Mouse (Mus musculus) lung, postnatal 36 days (tissue): ENCODE results near the gene S100pbp.

Experiments
- DNase-seq: peaks from one replicate; pipeline ENCODE4 v3.0.0; 2022; ENCODE audit warnings: mixed read lengths

The S100pbp gene

DNA sequence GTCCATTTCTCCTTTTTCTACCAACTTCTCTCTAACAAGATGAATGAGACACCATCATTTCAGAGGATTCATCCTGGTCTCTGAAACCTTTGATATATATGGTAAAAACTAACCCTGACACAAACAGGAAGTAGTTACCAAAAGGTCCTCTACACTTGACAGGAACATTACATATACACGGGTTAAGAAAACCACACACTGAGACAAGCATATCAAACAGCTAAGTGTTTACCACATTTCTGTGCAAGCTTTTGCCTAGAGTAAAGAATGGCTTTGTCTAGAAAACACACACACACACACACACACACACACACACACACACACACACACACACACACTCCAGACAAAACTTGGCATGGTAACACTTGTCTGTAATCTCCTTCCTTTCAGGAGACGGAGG is 43.1 kb downstream of the S100pbp start:
- no peak for DNase-seq

DNA sequence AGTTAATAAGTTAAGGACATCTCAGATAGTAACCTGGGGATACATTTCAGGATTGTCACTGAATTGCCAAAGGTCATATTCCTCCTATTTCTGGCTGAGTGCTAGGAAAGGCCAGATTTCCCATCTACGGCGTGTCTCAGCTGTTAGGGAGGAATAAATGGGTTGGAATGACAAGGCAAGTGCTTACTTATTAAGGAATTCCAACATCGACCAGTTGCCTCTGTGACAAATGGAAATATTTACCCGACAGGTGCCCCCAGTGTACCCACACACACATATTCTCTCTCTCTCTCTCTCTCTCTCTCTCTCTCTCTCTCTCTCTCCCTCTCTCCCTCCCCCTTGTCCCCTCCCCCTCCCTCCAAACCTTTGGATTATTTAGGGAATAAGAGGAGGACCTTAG is 43.6 kb downstream of the S100pbp start:
- DNase-seq = no peak

DNA sequence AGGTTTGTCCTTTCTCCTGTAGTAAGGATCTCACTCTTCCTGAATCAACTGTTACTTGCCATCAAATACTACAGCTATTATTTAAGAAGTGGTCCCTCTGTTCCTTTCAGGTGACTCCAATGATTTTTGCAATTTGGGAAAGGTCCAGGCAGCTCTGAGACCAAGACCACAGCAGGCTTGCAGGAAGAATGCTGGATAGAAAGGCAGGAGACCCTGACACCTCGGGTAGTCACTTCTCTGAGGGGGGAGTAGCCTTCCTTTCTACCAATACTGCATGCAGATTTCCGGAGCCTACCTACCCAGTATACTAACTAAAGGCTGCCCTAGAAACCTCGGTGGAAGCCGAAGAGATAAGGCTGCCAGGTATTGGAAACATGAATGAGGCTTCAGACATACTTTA is 44.1 kb downstream of the S100pbp start:
- no peak for DNase-seq

DNA sequence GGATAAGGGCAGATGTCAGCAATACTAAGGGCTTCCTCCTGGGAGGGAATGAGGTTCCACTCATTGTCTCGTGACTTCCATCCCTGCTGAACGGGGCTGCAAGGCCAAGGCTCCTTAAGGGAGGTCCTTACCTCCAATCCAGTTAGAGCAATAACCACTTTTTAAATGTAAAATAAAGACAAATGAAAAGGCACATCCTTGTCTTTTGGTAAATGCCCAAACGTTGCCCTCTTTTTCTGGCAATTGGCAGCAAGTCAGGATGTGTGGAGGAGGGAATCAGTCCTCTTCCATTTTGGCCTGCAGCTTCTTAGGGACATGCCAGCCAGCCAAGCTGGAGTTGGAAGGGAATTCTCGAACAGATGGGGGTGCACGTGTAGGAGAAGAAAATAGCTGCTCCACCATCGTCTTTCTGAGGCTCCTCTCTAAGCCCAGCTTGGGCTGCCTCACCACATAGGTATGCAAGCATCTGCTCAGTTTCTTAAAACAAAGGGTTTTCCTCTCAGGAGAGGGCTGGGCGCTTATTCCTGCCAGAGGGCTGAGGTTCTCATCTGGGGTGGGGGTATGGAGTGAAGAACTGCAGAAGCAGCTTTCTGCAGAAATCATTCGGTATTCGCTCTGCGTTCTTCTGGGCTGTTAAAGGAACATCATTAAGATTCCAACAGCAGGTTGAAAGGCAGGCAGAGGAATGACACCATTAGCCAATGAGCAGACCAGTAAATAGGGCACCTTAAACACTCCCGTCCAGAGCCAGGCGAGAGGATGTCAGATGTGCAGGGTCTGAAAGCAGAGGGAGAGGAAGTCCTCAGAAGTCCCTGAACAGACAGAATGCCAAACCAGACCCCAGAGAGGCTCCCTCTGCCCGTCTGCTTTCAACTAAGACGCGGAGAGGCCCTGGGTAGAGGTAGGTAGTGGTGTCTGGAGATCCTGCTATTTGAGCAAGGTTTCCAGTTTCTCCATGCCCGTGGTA is 44.8 kb downstream of the S100pbp start:
- DNase-seq = no peak

DNA sequence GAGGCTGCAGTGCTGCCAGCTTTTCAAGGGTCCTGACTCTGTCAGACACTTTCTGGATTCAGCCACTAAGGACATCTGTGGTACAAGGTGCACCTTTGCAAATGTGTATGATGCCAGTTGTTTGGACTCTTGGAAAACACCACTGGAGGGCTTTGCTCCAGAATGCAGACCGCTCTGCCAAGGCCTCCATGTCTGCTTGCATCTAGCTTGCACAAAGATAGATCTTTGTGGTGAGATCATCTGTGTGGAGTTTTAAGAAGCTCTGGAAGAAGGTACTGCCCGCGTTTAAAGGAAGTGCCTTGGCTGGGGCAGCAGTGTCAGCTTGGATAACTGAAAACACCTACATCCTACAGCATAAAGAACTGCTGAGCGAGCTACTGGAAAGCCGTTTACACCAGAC is 46.0 kb downstream of the S100pbp start:
- no peak for DNase-seq

DNA sequence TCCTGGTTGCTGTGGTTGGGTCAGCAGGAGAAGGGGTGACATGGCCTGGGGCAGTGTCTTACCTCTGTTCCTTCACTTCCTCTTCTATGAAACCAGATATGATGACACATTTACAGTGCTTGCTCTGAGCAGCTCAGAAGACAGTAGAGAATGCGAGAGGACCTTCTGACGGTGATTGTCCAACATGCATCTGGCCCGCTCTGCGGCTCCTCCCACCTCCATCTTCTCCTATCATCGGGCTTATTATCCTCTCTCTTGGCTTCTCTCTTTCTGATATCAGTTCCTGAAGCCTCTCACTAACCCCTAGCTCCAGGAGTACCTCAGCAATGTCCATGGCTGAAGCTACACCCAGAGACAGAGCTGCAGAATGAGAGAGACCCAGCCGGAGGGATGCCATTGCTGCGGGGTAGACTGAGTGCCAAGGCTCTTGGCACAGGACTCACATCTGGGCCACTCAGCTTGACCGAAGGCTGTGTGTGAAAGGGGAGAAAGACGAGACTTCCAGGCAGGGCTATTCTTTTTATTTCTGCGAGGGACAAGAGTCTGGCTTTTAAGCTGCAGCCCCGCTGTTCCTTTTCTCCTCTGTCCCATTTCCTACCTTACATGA is 47.0 kb downstream of the S100pbp start:
- DNase-seq = no peak

DNA sequence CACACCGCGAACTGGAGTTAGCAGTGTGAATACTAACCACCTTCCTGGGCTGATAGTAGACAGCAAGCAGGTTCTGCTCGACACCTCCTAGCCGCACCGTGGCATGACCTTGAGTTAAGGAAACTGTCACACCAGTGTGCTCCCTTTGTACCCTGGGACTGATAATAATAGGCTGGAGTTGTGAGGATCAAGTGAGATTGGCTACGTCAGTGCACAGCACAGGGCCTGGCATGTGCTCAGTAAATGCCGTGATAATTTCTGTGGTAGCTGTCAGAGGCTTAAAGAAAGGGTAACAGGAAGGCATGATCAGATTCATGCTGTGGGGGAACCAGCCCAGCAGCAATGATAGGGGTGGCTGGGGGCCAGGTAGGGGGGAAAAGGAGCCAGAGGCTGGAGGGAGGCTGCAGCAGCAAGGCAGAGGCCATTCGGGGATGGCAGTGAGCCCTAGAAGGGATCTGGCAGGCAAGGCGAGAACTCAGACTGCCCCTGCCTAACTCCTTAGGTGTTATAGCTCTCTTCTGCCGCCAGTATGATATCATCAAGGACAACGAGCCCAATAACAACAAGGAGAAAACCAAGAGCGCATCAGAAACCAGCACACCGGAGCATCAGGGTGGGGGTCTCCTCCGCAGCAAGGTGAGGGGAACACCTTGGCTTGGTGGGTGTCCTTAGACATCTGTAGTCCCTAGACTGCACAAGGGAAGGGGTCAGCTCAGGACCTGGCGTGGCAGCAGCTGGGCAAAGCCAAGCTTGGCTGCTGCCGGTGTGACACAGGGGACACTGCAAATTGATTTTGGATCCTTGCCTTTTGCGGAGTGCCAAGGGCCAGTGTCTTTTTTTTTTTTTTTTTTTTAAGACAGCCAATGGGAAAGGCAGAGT is 47.7 kb downstream of the S100pbp start:
- DNase-seq = no peak

DNA sequence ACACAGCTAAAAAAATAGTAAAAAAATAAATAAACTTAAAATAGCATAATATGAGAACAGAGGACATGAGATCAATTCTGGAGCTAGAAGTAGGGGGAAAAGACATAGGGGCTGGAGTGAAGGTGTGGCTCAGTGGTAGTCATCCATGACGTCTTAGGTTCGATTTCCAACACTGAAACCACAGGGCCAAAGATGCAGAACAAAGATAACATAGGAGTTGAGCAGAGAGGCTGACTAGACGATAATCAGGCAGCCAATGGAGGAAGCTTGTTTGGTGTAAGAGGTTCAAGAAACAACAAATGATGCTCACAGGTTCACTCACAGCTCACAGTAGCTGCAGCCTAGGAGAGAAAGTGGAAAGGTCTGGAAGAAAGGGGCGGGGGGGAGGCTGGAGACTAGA is 48.7 kb downstream of the S100pbp start:
- no peak for DNase-seq

DNA sequence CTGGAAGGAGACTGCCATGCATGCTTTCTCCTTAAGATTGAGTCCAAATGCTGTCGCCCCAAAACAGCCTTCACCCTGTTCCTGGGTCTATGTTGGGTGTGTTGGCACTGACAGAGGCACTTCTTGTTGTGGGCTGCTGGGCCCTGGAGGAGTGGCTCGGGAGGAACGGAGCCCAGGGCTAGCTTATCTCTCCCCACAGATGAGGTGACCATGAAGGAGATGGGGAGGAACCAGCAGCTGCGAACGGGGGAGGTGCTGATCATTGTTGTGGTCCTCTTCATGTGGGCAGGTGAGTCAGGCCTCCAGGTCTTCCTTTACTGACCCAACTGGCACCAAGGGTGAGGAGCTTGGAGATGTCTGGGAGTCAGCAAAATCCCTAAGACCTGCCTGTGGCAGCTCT is 49.9 kb downstream of the S100pbp start:
- DNase-seq = no peak

DNA sequence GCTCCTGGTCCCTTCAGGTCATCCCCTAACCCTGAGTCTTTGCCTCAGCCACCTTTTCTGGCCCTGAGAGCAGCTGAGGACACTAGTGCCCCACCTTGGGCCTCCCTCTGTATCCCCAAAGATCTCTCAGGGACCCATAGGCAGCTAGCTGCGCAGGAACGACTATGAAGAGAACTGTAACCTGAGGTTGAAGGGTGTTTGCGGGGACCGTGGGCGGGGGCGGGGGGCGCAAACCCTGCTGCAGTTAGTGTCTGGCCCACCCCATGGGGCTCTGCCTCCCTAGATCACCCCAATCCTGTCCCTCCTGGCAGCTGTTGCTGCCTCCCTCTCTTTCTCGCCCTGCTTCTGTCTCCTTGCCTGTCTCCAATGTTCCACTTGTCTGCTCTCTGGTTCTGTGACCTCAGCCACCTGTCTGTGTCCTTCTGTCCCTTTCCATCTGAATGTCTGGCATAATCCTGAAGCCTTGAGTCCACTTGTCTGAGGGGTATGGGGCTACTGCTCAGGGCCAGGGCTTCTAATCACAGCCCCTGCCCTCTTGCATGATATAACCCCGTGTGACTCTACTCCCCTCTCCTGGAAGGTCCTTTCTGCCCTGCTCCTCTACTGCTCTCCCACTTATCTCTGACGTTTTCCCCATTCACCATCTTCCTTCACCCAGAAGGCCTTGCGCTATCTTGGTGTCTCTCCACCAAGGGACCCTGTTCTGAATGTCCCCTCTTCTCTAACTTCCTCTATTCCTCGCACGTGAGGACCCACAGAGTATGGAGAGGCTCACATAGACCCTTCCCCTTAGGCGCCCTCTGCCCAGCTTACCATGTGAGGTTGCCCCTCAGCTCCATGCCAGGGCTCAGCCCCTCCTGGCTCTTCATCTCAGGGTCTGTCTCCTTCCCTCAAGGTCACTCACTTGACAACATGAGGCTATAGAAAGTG is 51.9 kb downstream of the S100pbp start:
- DNase-seq = no peak

DNA sequence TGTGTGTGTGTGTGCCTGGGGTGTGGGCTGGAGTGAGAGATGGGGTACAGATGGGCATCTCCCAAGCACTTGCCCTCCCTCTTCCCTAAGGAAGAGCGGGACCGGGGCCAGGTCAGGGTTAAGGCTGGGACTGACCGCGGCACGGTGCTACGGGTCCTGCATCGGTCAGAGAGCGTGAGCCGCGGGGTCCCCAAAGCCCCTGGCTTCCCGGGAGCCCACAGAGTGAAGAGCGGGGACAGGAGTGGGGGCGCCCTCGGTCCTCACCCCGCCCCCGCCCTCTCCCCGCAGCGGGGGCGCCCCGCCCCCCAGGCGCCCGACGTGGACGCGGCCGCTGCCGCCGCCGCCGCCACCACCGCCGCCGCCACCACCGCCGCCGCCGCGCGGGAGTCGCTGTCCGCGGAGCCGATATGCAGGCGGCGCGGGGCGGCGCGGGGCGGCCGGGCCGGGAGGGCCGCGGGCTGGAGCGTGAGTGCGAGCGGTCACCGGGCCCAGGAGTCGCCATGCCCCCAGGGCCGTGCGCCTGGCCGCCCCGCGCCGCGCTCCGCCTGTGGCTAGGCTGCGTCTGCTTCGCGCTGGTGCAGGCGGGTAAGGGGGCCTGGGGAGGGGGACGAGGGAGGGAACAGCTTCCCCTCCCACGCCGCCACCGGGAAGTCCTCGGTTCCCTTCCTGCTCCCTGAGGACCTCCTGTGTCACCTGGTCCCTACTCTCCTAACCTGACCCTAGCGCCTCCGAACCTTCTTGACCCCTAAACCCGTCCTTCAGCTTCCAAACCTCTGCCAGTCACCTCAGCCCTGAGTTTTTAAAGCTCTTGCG is 52.7 kb downstream of the S100pbp start, which contains the start of gene Fndc5:
Fndc5 (plus strand) TSS at position 421 of the 813 bp plus-strand sequence.
- no peak for DNase-seq

DNA sequence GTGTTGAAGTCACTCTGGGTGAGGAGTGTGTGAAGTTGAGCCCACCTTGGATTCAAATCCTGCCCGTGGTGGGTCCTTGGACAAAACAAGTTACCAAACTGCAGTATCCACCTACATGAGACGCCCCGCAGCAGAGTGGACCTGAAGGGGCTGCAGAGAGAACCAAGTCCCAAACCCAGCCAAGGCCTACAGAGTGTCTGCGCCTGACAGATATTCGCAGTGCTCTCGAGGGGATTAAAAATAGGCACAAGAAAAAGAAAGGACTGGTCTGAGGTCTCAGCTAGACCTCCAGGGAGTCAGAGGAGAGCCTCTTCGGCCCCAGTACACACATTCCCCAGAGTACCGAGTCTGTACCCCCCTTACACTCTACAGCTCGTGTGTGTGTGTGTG is 53.3 kb downstream of the S100pbp start:
- DNase-seq = no peak

DNA sequence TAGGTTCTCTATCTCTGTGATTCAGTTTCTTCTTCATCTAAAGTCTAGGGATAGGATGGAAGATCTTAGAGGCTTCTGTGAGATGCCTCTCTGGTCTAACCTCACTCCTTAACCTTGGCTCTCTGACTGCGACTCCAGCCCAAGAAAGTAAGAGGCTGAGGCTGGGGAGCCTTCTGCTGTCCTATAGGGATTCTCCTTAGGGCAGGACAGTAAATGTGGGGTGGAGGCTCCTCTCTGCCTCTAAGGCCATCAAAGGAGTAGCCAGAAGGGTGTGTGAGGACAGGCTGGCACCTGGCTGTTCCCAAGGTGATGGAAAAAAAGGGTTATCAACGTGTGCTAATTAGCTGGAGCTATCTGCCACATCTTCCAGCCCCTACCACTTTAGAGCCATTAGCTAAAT is 53.9 kb downstream of the S100pbp start:
- DNase-seq = no peak

DNA sequence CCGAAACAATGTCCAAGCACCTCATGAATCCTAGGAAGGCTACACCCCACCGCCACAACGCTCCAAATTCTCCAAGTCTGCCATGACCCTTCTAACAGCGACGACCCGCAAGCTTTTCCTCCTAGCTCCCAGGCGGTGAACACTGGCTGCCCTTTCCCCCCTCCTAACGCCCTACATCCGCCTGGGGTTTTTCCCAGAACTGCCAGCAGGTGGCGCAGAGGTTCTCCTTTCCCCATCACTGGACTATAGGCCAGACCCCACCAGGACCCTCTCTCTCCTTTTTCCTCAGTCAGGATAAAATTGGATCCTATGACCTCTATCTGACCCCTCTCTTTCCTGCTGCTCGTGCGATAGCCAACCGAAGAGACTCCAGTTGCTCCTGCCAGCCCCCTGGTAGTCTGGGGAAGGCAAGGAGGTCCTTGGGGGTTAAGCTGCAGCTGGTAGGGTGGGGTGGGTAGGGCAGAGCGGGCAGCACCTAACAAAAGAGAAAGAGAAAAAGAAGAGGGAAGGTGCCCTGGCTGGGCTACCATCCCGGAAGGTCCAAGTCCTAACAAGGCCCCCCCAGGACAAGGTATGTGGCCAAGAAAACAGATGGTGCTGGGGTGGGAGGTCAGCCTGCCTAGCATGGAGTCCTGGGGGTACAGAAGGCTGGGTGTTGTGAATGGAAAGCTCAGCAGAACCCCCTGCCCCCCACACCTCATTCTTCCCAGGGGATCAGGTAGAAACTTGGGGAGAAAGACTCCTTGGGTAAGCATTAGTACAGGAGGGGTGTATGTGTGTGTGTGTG is 54.5 kb downstream of the S100pbp start:
- DNase-seq = peak; percentile 82

DNA sequence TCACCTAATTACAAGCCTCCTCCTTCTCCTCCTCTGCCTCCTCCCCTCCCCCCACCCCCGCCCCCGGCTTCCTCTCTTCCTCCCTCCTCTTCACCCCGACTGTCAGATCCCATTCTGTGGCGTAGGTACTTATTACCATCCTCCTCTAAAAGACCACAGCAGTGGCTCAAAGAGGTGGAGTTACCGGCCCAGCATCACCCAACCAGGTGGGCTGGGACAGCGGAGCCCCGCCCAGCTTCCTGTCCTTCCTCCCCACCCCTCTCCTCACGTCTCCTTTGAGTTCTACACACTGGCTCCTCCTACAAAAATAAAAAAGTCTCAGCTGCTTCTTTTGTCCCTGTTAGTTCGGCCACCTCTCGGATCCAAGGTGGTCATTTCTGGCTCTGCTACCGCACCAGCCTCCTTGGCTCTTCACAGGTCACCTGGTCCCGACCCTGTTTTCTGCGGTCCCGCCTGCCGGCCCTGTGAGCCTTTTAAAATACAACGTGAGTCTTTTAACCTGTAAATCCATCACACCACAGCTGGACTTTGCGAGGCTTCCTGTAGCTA is 58.7 kb downstream of the S100pbp start:
- DNase-seq = peak; percentile 56

DNA sequence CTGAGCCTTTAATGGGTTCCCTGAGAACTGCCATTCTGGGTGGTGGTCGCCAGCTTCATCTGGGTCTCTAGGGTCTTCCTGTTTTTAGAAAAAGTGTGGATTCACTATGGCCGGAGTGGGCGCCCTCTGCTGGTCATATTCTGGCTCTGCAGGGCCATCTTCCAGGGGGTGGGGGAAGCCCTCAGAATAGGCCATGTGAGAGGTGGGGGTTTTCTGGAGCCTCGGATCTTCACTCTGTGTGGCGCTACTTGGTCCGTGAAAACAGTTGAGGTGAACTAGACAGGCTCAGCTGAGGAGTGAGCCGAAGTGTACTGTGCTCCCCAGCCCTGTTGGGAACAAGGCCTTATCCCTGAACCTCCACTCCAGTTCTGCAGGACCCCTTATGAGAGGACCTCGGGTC is 59.4 kb downstream of the S100pbp start:
- peak; percentile 56 for DNase-seq

DNA sequence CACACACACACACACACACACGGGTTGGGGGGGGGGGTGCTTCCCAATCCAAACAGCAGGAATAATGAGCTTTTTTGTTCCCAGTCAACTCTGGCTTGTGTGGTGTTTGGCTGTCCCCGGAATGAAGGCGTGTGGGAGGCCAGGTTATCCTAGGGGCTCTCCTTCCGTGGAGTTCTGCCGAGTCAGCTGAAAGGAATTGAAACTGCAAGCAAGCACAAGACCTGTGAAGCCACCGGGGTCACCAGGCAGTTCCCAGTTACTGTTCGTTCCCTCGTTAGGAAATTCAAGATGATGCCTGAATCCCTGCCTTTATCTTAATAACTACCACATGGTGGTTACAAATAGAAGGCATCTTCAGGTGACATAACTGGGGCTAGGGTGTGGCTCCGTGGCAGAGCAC is 60.1 kb downstream of the S100pbp start:
- no peak for DNase-seq

DNA sequence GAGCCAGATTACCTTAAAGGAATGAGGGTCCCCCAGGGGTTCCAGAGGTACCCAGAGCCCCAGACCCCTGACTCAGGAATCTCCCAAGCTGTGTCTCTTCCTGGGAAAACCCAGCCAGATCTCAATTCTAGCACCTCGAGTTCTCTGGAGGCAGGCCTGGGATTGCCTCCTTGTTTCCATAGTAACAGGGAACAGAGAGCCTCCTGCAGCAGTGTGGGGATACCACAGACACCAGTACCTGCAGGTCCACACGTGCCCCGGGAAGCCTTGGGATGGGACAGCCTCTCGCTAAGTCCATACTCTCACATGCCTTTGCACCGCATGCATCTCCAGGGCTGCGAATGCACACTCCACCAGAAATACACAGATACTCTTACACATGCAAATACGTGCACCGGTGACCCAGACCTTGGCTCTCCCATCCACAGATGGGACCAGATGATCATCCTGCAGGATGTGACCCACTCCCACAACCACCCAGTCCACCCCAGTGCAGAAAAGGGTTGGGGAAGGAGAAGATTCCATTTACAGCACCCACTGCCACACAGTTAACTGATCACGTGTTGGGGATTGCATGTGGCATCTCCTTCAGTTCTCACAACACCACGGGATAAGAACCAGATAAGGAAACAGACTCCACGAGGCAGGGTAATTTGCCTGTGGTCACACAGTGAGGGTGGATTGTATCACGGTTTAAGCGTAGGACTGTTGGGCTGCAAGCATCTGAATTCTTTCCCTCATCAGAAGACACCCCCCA is 60.8 kb downstream of the S100pbp start:
- DNase-seq = no peak

DNA sequence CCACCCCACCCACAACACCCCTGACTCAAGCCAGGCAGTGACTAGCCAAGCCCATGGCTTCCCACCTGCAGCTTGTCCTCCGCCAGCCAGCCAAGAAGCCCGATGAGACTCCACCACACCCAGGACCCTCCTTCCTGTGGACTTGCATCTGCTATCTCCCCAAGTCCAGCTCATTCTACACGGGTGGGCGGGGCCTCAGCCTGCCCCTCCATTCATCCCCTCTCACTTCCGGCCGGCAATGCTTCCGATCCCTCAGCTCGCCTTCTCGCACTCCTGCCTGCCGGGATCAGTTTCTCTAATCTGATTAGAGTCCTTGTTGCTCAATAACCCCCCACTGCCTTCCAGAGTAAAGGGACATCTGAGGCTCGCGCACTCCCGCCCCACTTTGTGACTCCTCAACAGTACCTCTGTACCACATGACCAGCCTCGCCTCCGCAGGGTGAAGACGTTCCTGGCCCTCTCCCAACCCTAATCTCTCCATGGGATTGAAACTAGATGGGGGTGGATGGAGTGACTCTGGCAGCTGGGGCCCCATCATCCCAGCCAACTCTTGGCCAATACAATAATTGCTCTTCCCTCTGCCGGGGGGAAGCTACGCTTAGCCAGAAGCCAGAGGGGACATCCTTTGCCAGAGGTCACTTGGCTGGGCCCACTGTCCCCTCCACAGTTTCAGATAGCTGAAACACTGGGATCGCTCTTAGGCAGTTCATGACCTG is 63.6 kb downstream of the S100pbp start:
- DNase-seq = peak; percentile 32
